Mouse (Mus musculus) thymus, adult 2 months (tissue): ENCODE measurements around the gene Dnah14.

Experiments used
- CTCF ChIP-seq: fragments of 200-500 bp; IDR thresholded peaks from 2 replicates; pipeline ENCODE4 v1.5.1; 2012; ENCODE audit warnings: mild to moderate bottlenecking, control low read depth, low read length, moderate library complexity, borderline replicate concordance; ENCODE audit not compliant: control insufficient read depth, poor library complexity, insufficient read depth; ENCODE audit errors: extremely low read depth
- POLR2A ChIP-seq: fragments of 200-500 bp; IDR thresholded peaks from 2 replicates; pipeline ENCODE4 v1.6.1; 2012; ENCODE audit warnings: mild to moderate bottlenecking, low read length, control low read depth, moderate library complexity; ENCODE audit not compliant: control insufficient read depth, poor library complexity, insufficient read depth; ENCODE audit errors: extremely low read depth

DNA sequence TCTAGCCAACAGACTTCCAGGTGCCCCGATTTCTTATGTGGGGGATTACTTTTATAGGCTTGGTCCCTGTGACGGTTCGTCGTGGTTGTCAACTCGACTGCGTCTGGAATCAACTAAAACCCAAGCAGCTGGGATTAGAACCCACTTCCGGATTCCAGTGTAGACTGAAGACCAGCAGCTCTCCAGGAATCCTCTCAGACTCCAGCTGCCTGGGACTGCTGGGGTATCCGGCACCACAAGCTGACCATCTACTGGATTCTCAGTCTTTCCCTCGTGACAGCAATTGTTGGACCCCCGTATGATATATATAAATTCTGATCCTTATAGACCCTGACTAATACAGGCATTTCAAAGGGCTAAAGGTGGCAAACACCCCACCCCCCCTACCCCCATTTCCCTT is 16.7 kb upstream of the Dnah14 start:
- no peak for TF ChIP-seq CTCF
- TF ChIP-seq POLR2A: no peak
